Mouse (Mus musculus): ENCODE measurements at regions not wholly inside any gene's neighbourhood (a gene's known extent, or its start where the extent isn't known, plus 50 kb on each side); places are given as distances from the start of the nearest gene placed in this dataset.
A peak's percentile ranks its signal among the peaks of the same experiment; 100 is the strongest.
"Not testable (repeated sequence)": the region's sequence is repeated elsewhere in the genome, so short reads cannot be mapped to it uniquely, and the experiment has no call there.

DNA sequence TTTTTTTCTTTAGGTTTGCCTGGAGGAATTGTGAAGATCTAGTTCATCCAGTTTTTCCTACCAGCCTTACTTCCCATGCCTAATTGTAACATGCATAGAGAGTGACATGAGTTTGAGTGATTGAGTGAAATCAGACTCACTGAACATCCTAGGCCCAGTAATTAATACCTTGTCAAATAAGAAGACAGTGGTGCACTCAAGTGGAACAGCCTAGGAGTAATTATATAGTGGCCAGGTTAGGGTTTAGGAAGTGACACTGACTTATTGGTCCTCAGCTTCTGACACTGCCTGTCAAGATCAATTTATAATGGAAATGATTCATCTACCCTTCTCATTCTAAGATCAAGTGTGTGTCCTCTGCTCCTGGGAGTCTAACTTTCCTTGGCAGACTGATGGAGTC lies 250.8 kb downstream of the Tpbg start:
- no peak for DNase-seq (ENCODE audit: low spot score in 2 of 2)

- no peak for DNase-seq (ENCODE audit: low spot score in 2 of 2)
These were observed 253.3 kb downstream of the Tpbg start for GRCm38 (mm10) chr9:86095460-86095859.

GRCm38 (mm10) chr9:86096246-86096645 lies 254.1 kb downstream of the Tpbg start:
- no peak for DNase-seq (ENCODE audit: low spot score in 2 of 2)

- DNase-seq (ENCODE audit: low spot score in 2 of 2), result no peak
These were observed 257.1 kb downstream of the Tpbg start for GRCm38 (mm10) chr9:86099325-86099724.

- DNase-seq (ENCODE audit: low spot score in 2 of 2), result no peak
These were observed 259.3 kb downstream of the Tpbg start for GRCm38 (mm10) chr9:86101360-86102086.

DNA sequence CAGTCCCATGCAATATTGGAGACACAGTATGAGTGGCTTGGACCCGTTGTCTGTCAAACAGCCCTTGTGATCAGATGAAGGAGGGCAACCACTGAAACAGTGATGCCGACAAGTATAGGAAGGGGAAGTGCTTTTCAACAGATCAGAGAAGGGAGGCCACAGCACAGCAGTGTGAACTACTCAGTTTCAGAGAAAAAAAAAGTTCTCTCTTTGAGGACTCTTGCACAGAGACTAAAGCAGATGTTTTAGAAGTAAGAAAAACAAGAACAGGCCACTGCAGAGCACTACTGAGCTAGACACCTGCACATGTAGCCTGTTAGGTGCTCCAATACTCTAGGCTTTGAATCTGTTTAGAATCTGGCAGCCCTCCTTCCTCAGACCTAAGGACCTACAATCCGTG lies 261.4 kb downstream of the Tpbg start:
- DNase-seq (ENCODE audit: low spot score in 2 of 2), result no peak

DNA sequence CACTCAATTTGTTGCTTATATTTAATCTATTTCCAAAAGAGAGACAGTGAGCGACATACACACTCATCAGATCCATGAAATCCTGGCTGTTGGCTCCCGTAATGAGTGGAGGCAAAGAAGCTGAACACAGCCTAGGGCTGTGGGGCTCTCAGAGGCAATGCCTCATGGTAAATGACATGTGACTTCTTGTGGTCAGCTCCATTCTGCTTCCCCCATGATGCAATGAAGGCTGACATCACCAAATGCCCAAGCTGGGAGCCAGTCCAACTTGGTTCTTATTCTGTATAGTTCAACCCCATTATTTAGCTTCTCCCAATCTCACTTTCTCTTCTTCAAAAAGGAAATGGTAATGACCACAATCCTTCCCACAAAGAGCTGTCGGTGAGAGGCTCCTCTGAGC lies 262.5 kb downstream of the Tpbg start:
- DNase-seq (ENCODE audit: low spot score in 2 of 2), result no peak

GRCm38 (mm10) chr9:86105851-86106250 lies 263.7 kb downstream of the Tpbg start:
- DNase-seq (ENCODE audit: low spot score in 2 of 2), result no peak

- DNase-seq (ENCODE audit: low spot score in 2 of 2), result no peak
These were observed 267.7 kb downstream of the Tpbg start for GRCm38 (mm10) chr9:86109906-86110305.

GRCm38 (mm10) chr9:86119370-86119769 lies 277.2 kb downstream of the Tpbg start:
- DNase-seq (ENCODE audit: low spot score in 2 of 2), result no peak

GRCm38 (mm10) chr9:86135617-86136016 lies 293.4 kb downstream of the Tpbg start:
- not testable (repeated sequence) for DNase-seq (ENCODE audit: low spot score in 2 of 2)

- no peak for DNase-seq (ENCODE audit: low spot score in 2 of 2)
These were observed 303.7 kb downstream of the Tpbg start for GRCm38 (mm10) chr9:86145903-86146302.

DNA sequence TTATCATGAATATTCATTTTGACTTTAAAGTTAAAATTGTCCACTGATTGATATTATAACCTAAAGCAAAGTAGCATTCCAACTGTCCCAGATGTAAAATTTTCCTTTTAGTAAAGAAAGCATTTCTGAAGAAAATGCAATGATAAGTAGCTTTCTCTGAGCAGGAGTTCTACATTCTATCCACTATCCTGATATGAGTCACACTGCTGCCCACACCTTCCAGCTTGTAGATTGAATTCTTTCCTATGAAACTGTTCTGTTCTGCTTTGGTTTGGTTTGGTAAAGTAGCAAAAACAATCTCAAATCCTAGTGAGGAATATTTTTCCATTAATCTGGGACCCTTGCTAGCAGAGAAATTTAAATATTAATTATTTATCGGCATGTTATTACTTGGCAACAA lies 304.4 kb downstream of the Ube2cbp start:
- no peak for DNase-seq (ENCODE audit: low spot score in 2 of 2)

- DNase-seq (ENCODE audit: low spot score in 2 of 2), result no peak
These were observed 298.2 kb downstream of the Ube2cbp start for GRCm38 (mm10) chr9:86166362-86167067.

DNA sequence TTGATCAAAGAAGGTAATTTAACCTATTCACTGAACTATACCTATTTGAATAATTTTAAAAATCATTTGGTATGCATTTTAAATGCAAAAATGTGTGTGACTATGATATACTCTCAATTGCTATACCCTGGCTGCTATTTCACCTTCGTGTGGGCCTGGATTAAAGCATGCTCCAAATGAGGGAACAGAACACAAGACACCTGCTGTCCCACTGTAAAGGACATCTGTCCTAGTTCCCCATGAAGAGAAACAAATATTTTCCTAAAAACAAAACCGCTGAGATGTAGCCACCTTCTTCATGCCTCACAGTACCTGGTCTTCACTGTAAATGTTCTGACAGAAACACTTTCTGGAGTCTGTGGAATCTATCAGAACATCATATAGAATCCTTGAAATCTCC lies 294.0 kb downstream of the Ube2cbp start:
- no peak for DNase-seq (ENCODE audit: low spot score in 2 of 2)

GRCm38 (mm10) chr9:86186751-86187747 lies 277.7 kb downstream of the Ube2cbp start:
- DNase-seq (ENCODE audit: low spot score in 2 of 2), result no peak

DNA sequence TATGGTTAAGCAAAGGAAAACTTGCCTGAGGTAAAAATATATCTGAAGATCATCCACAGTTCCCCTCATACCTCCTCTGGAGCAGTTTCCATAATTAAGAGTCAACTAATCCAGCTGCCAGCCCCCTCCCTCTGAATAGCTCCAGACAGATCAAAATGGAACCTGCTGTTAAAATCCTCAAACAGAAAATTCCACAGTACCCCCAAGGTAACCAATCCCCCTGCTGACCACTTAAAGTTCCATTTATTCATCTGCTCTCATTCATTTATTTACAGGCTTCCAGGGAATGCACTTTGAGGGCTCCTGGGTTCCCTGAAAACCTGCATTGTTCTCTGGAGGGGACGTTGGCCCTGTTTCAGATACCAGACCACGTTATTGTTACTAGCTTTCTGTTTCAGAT lies 275.9 kb downstream of the Ube2cbp start:
- no peak for DNase-seq (ENCODE audit: low spot score in 2 of 2)

DNA sequence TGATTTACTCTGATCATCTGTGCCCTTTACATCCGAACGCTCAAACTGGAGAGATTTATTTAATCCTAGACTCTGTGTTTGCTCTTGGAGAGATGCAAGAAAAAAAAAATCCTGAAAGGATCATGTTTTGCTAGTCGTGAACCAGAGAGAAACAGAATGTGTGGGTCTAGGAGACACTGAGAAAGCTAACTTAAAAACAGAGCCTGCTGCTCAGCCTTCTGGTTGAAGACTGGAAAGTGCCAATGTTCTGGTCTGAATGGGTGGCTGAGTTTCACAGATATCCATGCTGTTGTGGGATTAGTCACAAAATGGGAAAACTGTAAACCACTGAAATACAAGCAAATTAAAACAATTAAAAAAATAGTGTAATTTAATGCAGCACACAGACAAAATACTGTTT lies 259.7 kb downstream of the Ube2cbp start:
- DNase-seq (ENCODE audit: low spot score in 2 of 2), result peak; percentile 17 to 31

DNA sequence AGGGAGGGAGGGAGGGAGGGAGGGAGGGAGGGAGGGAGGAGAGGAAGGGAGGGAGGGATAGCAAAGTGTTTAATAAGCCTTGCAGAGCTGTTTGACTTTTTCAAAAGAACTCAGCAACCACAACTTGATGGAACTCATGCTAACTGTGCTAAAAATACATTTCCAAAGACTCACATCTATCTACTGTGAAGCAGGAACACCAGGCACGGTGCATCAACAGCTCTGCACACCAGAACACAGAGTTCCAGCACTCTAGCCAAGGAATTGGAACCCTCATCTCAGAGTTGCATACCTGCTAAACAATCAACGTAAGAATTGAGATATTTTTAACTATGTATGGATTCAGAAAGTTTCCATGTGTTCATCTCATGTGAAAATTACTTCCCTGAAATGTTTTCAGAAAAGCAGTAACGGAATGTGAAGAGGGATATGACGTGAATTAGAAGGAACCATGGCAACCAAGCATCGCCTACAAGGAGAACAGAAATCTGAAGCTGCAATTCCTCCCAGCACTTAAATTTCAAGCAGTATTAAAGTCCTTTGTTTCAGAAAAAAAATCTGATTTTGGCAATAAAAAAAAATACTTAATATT lies 256.3 kb downstream of the Ube2cbp start:
- peak in 1 of 2 experiments; percentile 7 for DNase-seq (ENCODE audit: low spot score in 2 of 2)

- no peak for DNase-seq (ENCODE audit: low spot score in 2 of 2)
These were observed 253.5 kb downstream of the Ube2cbp start for GRCm38 (mm10) chr9:86211267-86211666.

- peak in 1 of 2 experiments; percentile 7 for DNase-seq (ENCODE audit: low spot score in 2 of 2)
These were observed 245.1 kb downstream of the Ube2cbp start for GRCm38 (mm10) chr9:86219669-86220068.

Measured in layer of hippocampus, adult 8-10 months (tissue).